Mouse (Mus musculus) ovary, adult 10 weeks (tissue): ENCODE measurements around the gene Tcfl5. TPM values are rescaled to one million over a fixed set of nuclear protein-coding genes. Genes with fewer than 3 reads are reported as not detected.

ENCODE experiments used
- polyA plus RNA-seq: library from polyadenylated mRNA; stranded (reverse); fragments of 350-450 nt; fragmentation: Illumina TruSeq; extraction: RNeasy Lipid Tissue Mini Kit (QIAGEN cat#74804); gene quantifications from one replicate; pipeline ENCODE4 v1.2.3, GENCODE M21; 2014

Tcfl5 gene
- polyA plus RNA-seq, result 0.71 TPM

DNA sequence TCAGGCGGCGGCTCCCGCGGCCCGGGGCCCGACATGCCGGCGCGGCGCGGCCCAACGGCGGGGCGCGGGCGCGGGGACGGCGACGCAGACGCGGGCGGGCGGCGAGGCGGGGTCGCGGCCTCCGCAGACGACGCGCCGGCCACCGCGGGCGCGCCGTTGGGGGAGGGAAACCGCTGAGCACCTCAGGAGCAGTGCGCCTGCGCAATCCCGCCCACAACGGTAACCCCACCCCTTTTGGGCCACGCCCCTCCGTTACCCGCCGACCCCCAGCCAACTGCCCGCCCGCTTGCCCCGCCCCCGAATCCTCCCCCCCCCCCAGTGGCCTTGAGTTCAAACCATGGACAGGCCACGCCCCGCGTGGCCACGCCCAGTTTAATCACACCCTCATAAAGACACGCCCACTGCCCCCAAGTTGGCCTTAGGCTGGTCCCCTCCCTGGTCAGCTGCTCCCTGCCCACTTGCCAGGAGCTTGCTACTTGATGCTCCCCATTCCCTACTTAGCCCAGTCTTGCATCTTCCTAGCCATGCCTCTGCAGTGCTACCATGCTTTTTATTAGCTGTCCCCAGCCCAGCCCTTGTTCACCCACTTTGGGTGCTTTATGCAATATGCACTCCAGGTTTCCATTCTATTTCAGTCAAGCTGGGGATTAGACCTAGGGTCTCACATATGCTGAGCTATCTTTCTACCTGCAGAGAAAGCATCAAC, at the start of gene Tcfl5:
Gene Tcfl5, minus strand, starts transcription at position 154 of the 706 bp plus-strand sequence.

DNA sequence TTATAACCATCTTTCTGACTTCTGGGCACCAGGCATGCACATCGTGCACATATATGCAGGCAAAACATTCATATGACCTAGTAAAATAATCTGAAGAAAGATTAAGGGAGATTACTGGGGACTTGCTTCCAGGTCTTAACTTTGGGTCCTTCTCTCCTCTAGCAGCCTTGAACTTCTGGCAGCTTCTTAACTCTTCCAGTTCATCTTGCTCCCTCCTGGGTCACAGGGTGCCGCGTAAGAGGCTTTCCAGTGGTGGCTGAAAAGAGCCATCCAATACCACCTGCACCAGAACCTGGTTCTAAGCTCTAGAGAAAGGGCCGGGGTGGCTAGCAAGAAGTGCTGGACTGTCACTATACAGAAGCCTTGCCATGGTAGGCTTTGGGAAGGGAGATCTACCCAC, 45.0 kb downstream of the Tcfl5 start, which contains the start of gene Col9a3:
Gene Col9a3, plus strand, starts transcription at position 301 of the 400 bp plus-strand sequence.

DNA sequence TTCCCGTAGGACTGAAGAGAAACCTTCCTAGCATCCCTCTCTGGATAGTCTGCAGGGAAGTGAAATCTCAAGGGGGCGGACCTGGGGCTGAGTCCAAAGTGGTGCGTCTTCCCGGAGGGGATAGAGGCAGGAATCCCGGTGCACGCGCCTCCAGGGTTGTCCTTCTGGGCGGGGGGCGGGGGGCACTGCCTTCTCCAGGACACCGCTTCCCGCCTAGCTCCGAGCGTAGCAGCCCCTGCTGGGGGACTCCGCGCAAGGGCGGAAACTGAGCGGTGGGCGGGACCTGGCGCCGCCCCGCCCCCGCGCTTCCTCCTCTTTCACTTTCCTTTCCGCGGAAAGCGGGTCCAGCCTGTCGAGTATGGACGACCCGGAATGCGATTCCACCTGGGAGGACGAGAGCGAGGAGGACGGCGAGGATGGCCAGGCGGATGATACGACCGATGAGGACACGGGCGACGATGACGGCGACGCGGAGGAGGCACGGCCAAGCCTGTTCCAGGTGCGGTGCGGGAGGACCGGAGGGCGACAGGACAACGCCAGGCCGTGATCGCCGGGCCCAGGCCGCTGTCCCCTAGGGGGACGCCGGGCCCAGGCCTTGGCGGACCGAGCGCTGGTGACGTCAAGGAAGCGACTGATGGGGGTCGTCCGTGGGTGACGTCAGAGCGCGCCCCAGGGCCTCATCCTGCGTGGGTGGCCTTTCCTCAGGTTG, 53.2 kb downstream of the Tcfl5 start, which contains the start of gene Ogfr:
Gene Ogfr, plus strand, starts transcription at position 123 of the 709 bp plus-strand sequence.

DNA sequence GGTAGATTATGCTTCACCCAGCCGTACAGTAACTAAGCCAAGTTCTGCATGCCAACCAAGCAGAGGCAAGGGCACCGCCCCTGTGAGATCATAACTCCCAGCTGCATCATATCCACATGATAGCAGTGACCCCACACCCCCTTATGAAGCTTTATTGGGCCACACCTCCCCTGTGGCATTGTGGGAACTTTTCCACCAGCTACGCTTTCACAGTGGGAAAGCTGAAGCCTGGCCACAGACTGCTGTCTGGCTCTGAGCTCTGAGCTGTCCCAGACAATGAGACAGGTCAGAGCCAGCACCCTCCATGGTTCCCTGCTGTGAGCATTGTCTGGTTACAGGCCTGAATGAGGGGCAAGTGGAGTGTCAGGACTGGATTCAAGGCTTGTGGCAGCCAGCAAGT, 61.5 kb downstream of the Tcfl5 start, which contains the start of gene Mrgbp:
Gene Mrgbp, plus strand, starts transcription at position 303 of the 400 bp plus-strand sequence.

Other genes with a start within 250 kb of the Tcfl5 start
- gene Slco4a1, start 186.5 kb downstream of the Tcfl5 start, polyA plus RNA-seq, result not detected
- not detected for gene Ntsr1, start 142.7 kb downstream of the Tcfl5 start, polyA plus RNA-seq
- gene Mrgbp, start 61.4 kb downstream of the Tcfl5 start, polyA plus RNA-seq, result 20.0 TPM
- gene Ogfr, start 53.5 kb downstream of the Tcfl5 start, polyA plus RNA-seq, result 19.6 TPM
- gene Col9a3, start 44.9 kb downstream of the Tcfl5 start, polyA plus RNA-seq, result 0.20 TPM
- gene Dido1, start 67.3 kb upstream of the Tcfl5 start, polyA plus RNA-seq, result 20.8 TPM
- gene Gid8, start 67.4 kb upstream of the Tcfl5 start, polyA plus RNA-seq, result 64.2 TPM
- 0.51 TPM for gene Slc17a9, start 82.6 kb upstream of the Tcfl5 start, polyA plus RNA-seq
- gene Bhlhe23, start 134.2 kb upstream of the Tcfl5 start, polyA plus RNA-seq, result not detected